Mouse (Mus musculus) embryonic facial prominence, embryonic 13.5 days (tissue): ENCODE measurements around the gene Tm9sf2. TPM values are rescaled to one million over a fixed set of nuclear protein-coding genes. Genes with fewer than 3 reads are reported as not detected.

ENCODE experiments used
- ATAC-seq: fragments of 200-750 bp; cut with Nextera tagmentation; 2 replicates; pipeline ENCODE4 v1.8.0; 2017; ENCODE audit warnings: low read depth; ENCODE audit not compliant: insufficient number of reproducible peaks, insufficient read depth, low FRiP score, low TSS enrichment
- H3K27ac ChIP-seq: fragments of 300-500 bp; sonication (generic); 2 replicates; pipeline ENCODE4 v1.5.1; 2015; ENCODE audit warnings: moderate library complexity, mild to moderate bottlenecking, inconsistent platforms
- H3K27me3 ChIP-seq: fragments of 300-500 bp; sonication (generic); 2 replicates; pipeline ENCODE4 v1.6.1; 2015; ENCODE audit warnings: mild to moderate bottlenecking, inconsistent platforms
- H3K36me3 ChIP-seq: fragments of 300-500 bp; sonication (generic); 2 replicates; pipeline ENCODE4 v1.6.1; 2015; ENCODE audit warnings: mild to moderate bottlenecking, inconsistent platforms
- H3K4me1 ChIP-seq: fragments of 300-500 bp; sonication (generic); 2 replicates; pipeline ENCODE4 v1.6.1; 2015; ENCODE audit warnings: inconsistent platforms
- H3K4me2 ChIP-seq: fragments of 300-500 bp; sonication (generic); 2 replicates; pipeline ENCODE4 v1.6.1; 2015; ENCODE audit warnings: moderate library complexity, mild to moderate bottlenecking, inconsistent platforms
- H3K4me3 ChIP-seq: fragments of 300-500 bp; sonication (generic); 2 replicates; pipeline ENCODE4 v1.5.1; 2015; ENCODE audit warnings: mild to moderate bottlenecking, inconsistent platforms
- H3K9ac ChIP-seq: fragments of 300-500 bp; sonication (generic); 2 replicates; pipeline ENCODE4 v1.6.1; 2015; ENCODE audit warnings: mild to moderate bottlenecking, inconsistent platforms
- H3K9me3 ChIP-seq: fragments of 300-500 bp; sonication (generic); 2 replicates; pipeline ENCODE4 v1.6.1; 2016; ENCODE audit warnings: inconsistent platforms
- WGBS: fragments of 180-500 bp; shearing (Covaris S2); methylation state at CpG from one replicate; pipeline ENCODE4 v1.1.7; 2015; ENCODE audit warnings: mixed read lengths; 5-methylcytosine and 5-hydroxymethylcytosine counted together
- polyA plus RNA-seq: library from polyadenylated mRNA; unstranded; fragments of >200 nt; fragmentation: Nextera tagmentation; extraction: Ambion mirVana; gene quantifications from 2 replicates; pipeline ENCODE4 v1.2.1, GENCODE M21; 2015

Gene Tm9sf2
- polyA plus RNA-seq, 1 experiment from 2014 or later = 148 TPM

DNA sequence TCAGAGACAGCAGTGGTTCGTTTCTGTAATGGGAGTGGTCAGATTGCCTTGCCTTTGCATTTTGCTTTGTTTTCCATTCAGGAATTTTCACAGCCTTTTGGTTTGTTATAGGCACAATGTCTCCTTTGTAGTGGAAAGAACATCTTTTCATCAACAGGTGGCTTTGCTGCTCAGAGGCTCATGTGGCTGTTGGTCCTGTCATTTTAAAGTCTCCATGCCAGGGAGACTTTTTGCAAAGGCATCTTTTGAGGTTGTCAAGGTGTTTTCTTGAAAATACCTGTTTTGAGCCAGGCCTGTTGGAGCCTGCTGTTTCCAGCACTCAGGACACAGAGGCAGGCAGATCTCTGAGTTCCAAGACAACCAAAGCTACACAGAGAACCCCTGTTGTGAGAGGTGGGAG lies 33.3 kb downstream of the Tm9sf2 start:
- Histone ChIP-seq H3K4me3 (no peak overlapping the region), H3K4me2 (no peak overlapping the region), H3K9me3 (no peaks in the 10 kb centered on the region), H3K9ac (no peak overlapping the region), H3K27me3 (no peaks in the 10 kb centered on the region), H3K4me1 (no peaks in the 10 kb centered on the region), H3K27ac (no peak overlapping the region), H3K36me3 (peaks cover 72% of the 10 kb centered on the region)
- WGBS = 74% methylated on average over 1 of the region's 1 CpGs
- no peak for ATAC-seq

DNA sequence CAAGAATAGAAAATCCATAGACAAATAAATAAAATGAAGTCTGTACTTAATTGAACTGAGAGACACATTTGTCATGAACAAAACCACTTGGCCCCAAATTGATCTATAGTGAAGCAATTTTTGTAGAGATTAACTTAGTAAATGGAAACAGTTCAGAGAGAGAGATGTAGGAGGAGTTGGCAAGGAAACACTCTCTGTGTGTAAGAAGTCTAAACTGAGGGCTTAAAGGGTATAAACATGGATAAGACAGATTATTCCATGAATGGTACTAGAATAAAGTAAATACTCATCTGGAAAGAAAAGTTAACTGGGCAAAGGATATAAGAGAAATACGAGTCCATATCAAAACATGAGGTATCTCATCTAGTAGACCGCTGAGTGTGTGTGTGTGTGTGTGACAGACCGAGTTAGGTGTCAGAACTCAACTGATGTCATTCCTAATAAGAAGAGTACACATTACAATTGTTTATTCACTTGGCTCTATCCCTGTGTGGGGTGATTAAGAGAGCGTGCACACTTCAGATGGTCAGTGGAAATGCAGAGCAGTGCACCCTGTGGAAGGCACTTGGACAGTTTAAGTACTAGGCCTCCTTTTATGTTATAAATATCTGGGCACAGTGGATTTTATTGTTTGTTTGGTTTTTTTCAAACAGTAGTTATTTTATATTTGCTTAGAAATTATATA lies 36.9 kb downstream of the Tm9sf2 start:
- ATAC-seq = no peak
- Histone ChIP-seq H3K9ac (no peak overlapping the region), H3K4me1 (no peaks in the 10 kb centered on the region), H3K27me3 (no peaks in the 10 kb centered on the region), H3K36me3 (peaks cover 88% of the 10 kb centered on the region), H3K27ac (no peak overlapping the region), H3K9me3 (no peaks in the 10 kb centered on the region), H3K4me2 (no peak overlapping the region), H3K4me3 (no peak overlapping the region)
- 94% methylated on average over 4 of the region's 4 CpGs for WGBS

DNA sequence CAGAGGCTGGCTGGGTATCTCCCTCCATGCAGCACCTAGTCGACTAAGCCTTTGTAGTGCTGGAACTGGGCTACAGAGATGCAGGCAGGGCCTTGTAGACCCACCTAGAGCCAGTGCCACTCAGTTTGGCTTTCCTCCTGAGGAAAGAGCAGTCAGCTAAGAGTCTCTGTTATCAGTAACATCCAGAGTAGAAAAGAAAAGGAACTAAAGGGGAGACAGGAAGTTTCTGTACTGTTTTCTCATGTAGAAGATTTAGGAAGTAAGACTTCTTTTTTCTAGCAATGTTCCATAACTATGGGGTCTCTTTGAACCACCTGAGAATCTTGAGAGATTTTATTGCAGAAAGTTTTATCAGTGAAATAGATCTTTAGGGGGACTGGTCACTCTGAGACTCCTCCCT lies 38.5 kb downstream of the Tm9sf2 start:
- Histone ChIP-seq H3K4me2 (no peak overlapping the region), H3K4me3 (no peak overlapping the region), H3K36me3 (peaks cover 85% of the 10 kb centered on the region), H3K9me3 (no peaks in the 10 kb centered on the region), H3K4me1 (no peaks in the 10 kb centered on the region), H3K9ac (no peak overlapping the region), H3K27ac (no peak overlapping the region), H3K27me3 (no peaks in the 10 kb centered on the region)
- WGBS = 80% methylated on average over 1 of the region's 1 CpGs
- no peak for ATAC-seq

DNA sequence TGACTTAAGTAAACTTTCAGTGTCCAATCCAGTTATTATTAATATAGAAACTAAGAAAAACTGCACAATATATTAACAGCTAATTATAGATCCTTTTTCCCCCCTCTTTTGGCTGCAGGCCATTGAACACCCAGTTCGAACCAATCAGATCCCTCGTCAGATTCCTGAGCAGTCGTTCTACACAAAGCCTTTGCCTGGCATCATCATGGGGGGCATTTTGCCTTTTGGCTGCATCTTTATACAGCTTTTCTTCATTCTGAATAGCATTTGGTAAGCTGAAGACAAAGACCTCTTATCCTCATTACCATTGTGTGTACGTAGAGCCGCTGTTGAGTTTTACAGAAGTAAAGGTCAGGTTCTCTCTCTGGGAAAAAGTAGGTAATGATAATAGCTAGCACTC lies 43.8 kb downstream of the Tm9sf2 start:
- H3K36me3 ChIP-seq = peaks cover 72% of the 10 kb centered on the region
- no peak overlapping the region for H3K4me3 ChIP-seq
- H3K27me3 ChIP-seq = no peaks in the 10 kb centered on the region
- no peak overlapping the region for H3K27ac ChIP-seq
- 87% methylated on average over 5 of the region's 5 CpGs for WGBS
- H3K4me1 ChIP-seq = no peaks in the 10 kb centered on the region
- no peak for ATAC-seq
- H3K9ac ChIP-seq = no peak overlapping the region
- H3K4me2 ChIP-seq = no peak overlapping the region
- no peaks in the 10 kb centered on the region for H3K9me3 ChIP-seq

DNA sequence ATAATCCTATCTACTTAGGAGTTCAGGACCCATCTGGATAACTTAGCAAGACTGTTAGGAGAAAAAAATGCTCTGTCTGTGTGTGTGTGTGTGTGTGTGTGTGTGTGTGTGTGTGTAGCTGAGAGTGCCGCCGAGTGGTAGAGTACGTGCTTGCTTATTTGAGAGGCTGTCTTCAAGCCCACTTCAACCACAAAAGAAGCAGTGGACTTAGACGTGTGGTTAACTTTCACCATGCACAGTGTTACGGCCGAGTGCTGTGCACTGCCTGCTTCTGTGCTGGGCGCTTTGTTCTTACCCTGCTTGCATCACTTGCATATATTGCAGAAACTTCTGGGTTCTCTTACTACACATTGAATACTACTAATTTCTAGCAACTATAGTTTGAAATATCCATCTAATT lies 50.9 kb downstream of the Tm9sf2 start:
- Histone ChIP-seq H3K4me1 (no peaks in the 10 kb centered on the region), H3K4me2 (no peak overlapping the region), H3K9me3 (no peaks in the 10 kb centered on the region), H3K27ac (no peak overlapping the region), H3K4me3 (no peak overlapping the region), H3K27me3 (no peaks in the 10 kb centered on the region), H3K36me3 (peaks cover 66% of the 10 kb centered on the region), H3K9ac (no peak overlapping the region)
- no peak for ATAC-seq
- 72% methylated on average over 7 of the region's 7 CpGs for WGBS

DNA sequence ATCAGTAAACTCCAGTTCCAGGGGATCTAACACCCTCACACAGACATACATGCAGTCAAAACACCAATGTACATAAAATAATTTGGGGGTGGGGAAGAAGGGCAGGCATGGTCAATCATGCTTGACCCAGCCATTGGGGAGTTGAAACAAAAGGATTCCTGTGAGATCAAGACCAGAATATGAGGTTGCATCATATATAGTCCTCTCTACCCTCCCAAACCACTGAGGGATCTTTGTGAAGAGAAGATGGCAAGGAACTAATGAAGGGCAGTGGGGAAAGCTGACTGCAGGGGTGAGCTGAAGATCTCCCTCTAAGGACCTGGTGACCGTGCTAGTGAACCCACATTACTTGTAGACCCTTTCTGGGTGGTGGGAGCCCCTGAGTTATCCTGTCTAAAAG lies 54.1 kb downstream of the Tm9sf2 start:
- H3K27ac ChIP-seq = no peak overlapping the region
- 0 out of 2 replicates have a peak, but pooled peaks cover 4% of the 10 kb centered on the region for H3K9me3 ChIP-seq
- WGBS = 91% methylated on average over 1 of the region's 1 CpGs
- H3K4me3 ChIP-seq = no peak overlapping the region
- H3K27me3 ChIP-seq = no peaks in the 10 kb centered on the region
- H3K9ac ChIP-seq = no peak overlapping the region
- no peaks in the 10 kb centered on the region for H3K4me1 ChIP-seq
- H3K4me2 ChIP-seq = no peak overlapping the region
- H3K36me3 ChIP-seq = peaks cover 51% of the 10 kb centered on the region
- no peak for ATAC-seq

DNA sequence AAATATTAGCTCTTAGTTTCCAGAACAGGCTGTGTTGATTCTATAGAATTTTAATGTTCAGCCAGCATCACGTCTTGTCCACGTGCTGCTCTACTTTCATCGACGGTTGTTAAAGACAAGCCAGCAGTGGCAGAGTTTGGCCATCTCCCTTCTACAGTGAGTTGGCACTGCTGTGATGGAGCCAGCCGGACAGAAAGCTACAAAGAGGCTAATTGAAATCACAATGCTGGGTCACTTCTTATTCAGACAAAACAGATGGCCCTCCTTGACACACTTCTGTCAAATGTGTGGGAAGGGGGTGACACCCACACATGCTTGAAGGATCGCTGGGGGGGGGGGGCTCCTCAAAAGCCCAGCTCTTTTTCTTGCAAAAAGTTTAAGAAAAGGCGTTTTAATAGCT lies 62.1 kb downstream of the Tm9sf2 start:
- Histone ChIP-seq H3K4me3 (no peak overlapping the region), H3K27ac (no peak overlapping the region), H3K4me1 (peaks cover 4% of the 10 kb centered on the region; the same call in 1 of the 2 replicates), H3K27me3 (no peaks in the 10 kb centered on the region), H3K36me3 (peaks cover 4% of the 10 kb centered on the region; the same call in 1 of the 2 replicates), H3K9ac (no peak overlapping the region), H3K4me2 (no peak overlapping the region), H3K9me3 (0 out of 2 replicates have a peak, but pooled peaks cover 4% of the 10 kb centered on the region)
- 83% methylated on average over 7 of the region's 7 CpGs for WGBS
- no peak for ATAC-seq

DNA sequence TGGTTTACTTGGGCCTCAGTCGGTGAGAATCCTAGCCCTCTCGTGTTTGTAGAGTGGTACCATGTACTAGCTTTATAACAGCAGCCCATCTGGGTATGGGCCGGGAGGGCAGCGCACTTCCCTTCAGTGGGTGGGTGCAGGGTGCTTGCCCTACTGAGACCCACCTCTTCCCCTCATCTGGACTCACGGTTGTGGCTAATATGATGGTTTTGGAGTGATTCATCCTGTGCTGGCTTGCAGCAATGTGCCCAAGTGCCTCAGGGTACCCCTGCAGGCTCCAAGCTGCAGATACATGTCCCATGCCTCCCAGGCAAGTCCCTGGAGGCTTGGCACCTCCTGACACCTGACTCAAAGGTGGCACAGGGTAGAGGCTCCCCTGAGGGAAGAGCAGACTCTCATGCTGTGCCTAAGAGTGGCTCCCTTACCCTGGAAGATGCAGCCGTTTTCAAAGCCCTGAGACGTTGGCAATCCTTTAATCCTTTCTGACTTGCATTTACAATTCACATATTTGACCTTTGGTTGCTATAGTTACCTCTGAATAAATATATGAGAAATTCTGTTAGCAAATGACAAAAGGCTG lies 63.5 kb downstream of the Tm9sf2 start:
- H3K9ac ChIP-seq = no peak overlapping the region
- 73% methylated on average over 7 of the region's 7 CpGs for WGBS
- no peaks in the 10 kb centered on the region for H3K9me3 ChIP-seq
- no peak overlapping the region for H3K27ac ChIP-seq
- H3K4me2 ChIP-seq = no peak overlapping the region
- peaks cover 4% of the 10 kb centered on the region; the same call in 1 of the 2 replicates for H3K4me1 ChIP-seq
- H3K36me3 ChIP-seq = no peaks in the 10 kb centered on the region
- no peaks in the 10 kb centered on the region for H3K27me3 ChIP-seq
- no peak overlapping the region for H3K4me3 ChIP-seq
- no peak for ATAC-seq

DNA sequence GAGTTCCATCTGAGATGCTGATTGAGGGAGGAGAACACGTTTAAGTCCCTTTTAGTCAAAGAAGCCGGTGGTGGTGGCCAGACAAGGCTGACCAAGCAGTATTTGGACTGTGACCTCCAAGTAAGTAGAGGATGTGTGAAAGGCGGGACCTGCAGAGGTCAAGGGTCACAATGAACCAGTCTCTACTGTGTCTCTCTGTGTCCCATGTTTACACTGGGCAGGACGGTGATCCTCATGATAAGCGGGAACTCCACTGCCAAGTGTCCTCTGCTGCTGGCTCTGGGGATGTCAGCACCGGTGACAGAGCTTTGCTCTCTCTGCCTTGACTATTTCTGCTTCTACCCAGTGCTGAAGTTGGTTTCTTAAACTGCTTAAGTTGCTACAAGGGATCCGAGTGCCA lies 64.2 kb downstream of the Tm9sf2 start:
- H3K36me3 ChIP-seq = no peaks in the 10 kb centered on the region
- H3K4me3 ChIP-seq = no peak overlapping the region
- H3K27ac ChIP-seq = no peak overlapping the region
- H3K9ac ChIP-seq = no peak overlapping the region
- H3K4me1 ChIP-seq = peaks cover 4% of the 10 kb centered on the region; the same call in 1 of the 2 replicates
- no peaks in the 10 kb centered on the region for H3K9me3 ChIP-seq
- no peak overlapping the region for H3K4me2 ChIP-seq
- no peaks in the 10 kb centered on the region for H3K27me3 ChIP-seq
- no peak for ATAC-seq
- WGBS = 78% methylated on average over 7 of the region's 7 CpGs

DNA sequence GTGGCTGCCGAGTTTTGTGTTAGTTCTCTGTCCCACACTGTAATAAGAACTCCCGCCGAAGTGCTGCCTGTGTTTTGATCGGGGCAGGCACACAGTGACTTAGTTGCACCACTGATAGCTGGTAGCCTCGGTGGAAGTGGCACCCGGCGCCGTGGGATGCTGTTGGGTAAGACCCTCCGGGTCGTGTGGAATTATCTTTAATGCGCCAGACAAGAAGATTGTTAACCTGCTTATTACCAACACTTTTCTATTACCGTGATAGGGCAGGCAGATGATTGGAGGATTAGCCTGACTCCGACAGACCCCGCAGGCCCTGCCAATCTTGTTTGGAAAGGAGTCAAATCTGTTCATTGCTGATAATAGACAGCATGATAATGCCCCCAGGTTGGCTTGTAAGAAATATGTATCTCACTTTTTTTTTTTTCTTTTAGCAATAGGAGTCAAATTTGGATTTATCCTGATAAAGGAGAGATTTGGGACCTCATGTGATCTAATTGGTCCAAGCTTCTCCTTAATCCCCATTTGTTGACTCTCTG lies 69.5 kb downstream of the Tm9sf2 start:
- 74% methylated on average over 14 of the region's 14 CpGs for WGBS
- H3K27ac ChIP-seq = no peak overlapping the region
- no peak overlapping the region for H3K9ac ChIP-seq
- H3K36me3 ChIP-seq = no peaks in the 10 kb centered on the region
- H3K4me1 ChIP-seq = peaks cover 7% of the 10 kb centered on the region; the same call in 1 of the 2 replicates
- no peaks in the 10 kb centered on the region for H3K27me3 ChIP-seq
- H3K9me3 ChIP-seq = no peaks in the 10 kb centered on the region
- H3K4me2 ChIP-seq = no peak overlapping the region
- H3K4me3 ChIP-seq = no peak overlapping the region
- ATAC-seq = no peak

DNA sequence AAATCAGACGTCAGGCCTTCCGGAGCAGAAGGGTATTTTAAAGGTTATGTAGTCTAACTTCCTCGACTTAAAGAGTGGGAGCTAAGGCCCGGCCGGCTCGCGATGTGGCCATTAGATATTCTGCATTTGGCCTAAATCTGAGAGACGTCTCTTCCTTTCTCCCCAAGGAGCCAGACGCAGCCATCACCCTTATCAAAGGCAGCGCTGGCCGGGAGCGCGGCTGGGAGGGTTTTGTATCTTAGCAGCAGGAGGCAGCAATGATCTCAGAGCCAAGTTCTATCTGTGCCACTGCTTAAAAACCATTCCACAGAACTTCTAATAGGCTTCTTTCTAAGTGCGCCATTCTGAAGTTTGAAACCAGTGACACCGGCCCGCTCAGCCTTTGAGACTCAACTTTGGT lies 72.4 kb downstream of the Tm9sf2 start:
- H3K4me2 ChIP-seq = no peak overlapping the region
- H3K36me3 ChIP-seq = no peaks in the 10 kb centered on the region
- no peaks in the 10 kb centered on the region for H3K27me3 ChIP-seq
- ATAC-seq = no peak
- H3K4me3 ChIP-seq = no peak overlapping the region
- H3K27ac ChIP-seq = no peak overlapping the region
- H3K4me1 ChIP-seq = 0 out of 2 replicates have a peak, but pooled peaks cover 4% of the 10 kb centered on the region
- no peak overlapping the region for H3K9ac ChIP-seq
- no peaks in the 10 kb centered on the region for H3K9me3 ChIP-seq
- 70% methylated on average over 16 of the region's 16 CpGs for WGBS
